Mouse (Mus musculus) spleen, adult 2 months (tissue): ENCODE results near the gene Plekhg4. TPM values are rescaled to one million over a fixed set of nuclear protein-coding genes. Genes with fewer than 3 reads are reported as not detected.

Experiments
- DNase-seq, 2 experiments: peaks; one replicate each; pipeline versions ENCODE4 v3.0.0 to v3.0.0-alpha.2; 2012 to 2021; ENCODE audit warnings: low spot score in 2 of 2, low read depth in 1 of 2
- H3K27ac ChIP-seq: fragments of 200-500 bp; 2 replicates; pipeline ENCODE4 v1.5.1; 2012; ENCODE audit warnings: low read length, inconsistent platforms; ENCODE audit not compliant: insufficient read depth
- H3K27me3 ChIP-seq: fragments of 200-500 bp; 2 replicates; pipeline ENCODE4 v1.6.1; 2012; ENCODE audit warnings: mild to moderate bottlenecking, moderate library complexity, low read length, inconsistent platforms; ENCODE audit not compliant: control insufficient read depth, insufficient read depth
- H3K36me3 ChIP-seq: fragments of 200-500 bp; 2 replicates; pipeline ENCODE4 v1.6.1; 2012; ENCODE audit warnings: mild to moderate bottlenecking, low read length, inconsistent platforms; ENCODE audit not compliant: control insufficient read depth, insufficient read depth
- H3K4me1 ChIP-seq: fragments of 200-500 bp; 2 replicates; pipeline ENCODE4 v1.6.1; 2011; ENCODE audit warnings: inconsistent platforms; ENCODE audit not compliant: control insufficient read depth, insufficient read depth, insufficient read length
- H3K4me3 ChIP-seq: fragments of 200-500 bp; 2 replicates; pipeline ENCODE4 v1.5.1; 2011; ENCODE audit warnings: mild to moderate bottlenecking, inconsistent platforms; ENCODE audit not compliant: insufficient read depth, insufficient read length; ENCODE audit errors: extremely low read depth
- CTCF ChIP-seq: fragments of 200-500 bp; IDR thresholded peaks from 2 replicates; pipeline ENCODE4 v1.5.1; 2011; ENCODE audit warnings: mild to moderate bottlenecking, inconsistent platforms; ENCODE audit not compliant: insufficient read depth, insufficient read length, insufficient replicate concordance; ENCODE audit errors: extremely low read depth
- POLR2A ChIP-seq: fragments of 200-500 bp; IDR thresholded peaks from 2 replicates; pipeline ENCODE4 v1.6.1; 2011; ENCODE audit warnings: low read depth, low read length, inconsistent platforms
- WGBS: fragments of 180-500 bp; shearing (Covaris S2); methylation state at CpG from one replicate; pipeline ENCODE4 v1.1.7; 2018; 5-methylcytosine and 5-hydroxymethylcytosine counted together
- polyA plus RNA-seq: library from polyadenylated mRNA; depleted of rRNA; stranded (reverse); fragments of >200 nt; gene quantifications from 2 replicates; pipeline ENCODE4 v1.2.3, GENCODE M21; 2012

The Plekhg4 gene
- polyA plus RNA-seq, 1 experiment: 0.20 TPM

- 72% methylated on average over 8 of the region's 8 CpGs for WGBS
- no peak for DNase-seq
- Histone ChIP-seq H3K27me3 (peaks cover 4% of the 10 kb centered on the region), H3K4me3 (no peak overlapping the region), H3K36me3 (no peaks in the 10 kb centered on the region), H3K27ac (peak overlapping the region; percentile 23; the same call in 1 of the 2 replicates), H3K4me1 (peaks cover 9% of the 10 kb centered on the region)
- no peak for TF ChIP-seq CTCF
- no peak for TF ChIP-seq POLR2A
These were observed 29.1 kb upstream of the Plekhg4 start for GRCm38 (mm10) chr8:105343791-105344574.

GRCm38 (mm10) chr8:105345061-105345975 is 27.8 kb upstream of the Plekhg4 start:
- DNase-seq: no peak
- H3K27ac ChIP-seq: peak overlapping the region; percentile 55
- whole genome bisulfite sequencing: 39% methylated on average over 7 of the region's 7 CpGs
- peaks cover 5% of the 10 kb centered on the region for H3K27me3 ChIP-seq
- TF ChIP-seq CTCF: no peak
- H3K4me1 ChIP-seq: peaks cover 11% of the 10 kb centered on the region
- H3K36me3 ChIP-seq: no peaks in the 10 kb centered on the region
- H3K4me3 ChIP-seq: no peak overlapping the region

- 14% methylated on average over 34 of the region's 34 CpGs for WGBS
- Histone ChIP-seq H3K4me1 (peaks cover 11% of the 10 kb centered on the region), H3K4me3 (peak overlapping the region; percentile 84), H3K27ac (peak overlapping the region; percentile 69), H3K36me3 (no peaks in the 10 kb centered on the region), H3K27me3 (peaks cover 5% of the 10 kb centered on the region)
- peak in 1 of 2 experiments; percentile 26 for DNase-seq
- TF ChIP-seq CTCF: no peak
- TF ChIP-seq POLR2A: no peak
These were observed 26.3 kb upstream of the Plekhg4 start for GRCm38 (mm10) chr8:105346611-105347427.

- Histone ChIP-seq H3K4me1 (peaks cover 11% of the 10 kb centered on the region), H3K4me3 (peak within 1 kb of the TSS; percentile 84), H3K27me3 (peaks cover 5% of the 10 kb centered on the region), H3K36me3 (no peaks in the 10 kb centered on the region), H3K27ac (peak within 1 kb of the TSS; percentile 69)
- peak; percentile 66 to 90 for DNase-seq
- TF ChIP-seq POLR2A: peak; percentile 39; the same call in 1 of the 2 replicates
- TF ChIP-seq CTCF: no peak
- WGBS: under 1% methylated on average over 53 of the region's 53 CpGs
These were observed 25.4 kb upstream of the Plekhg4 start, which contains the start of gene Fhod1 for GRCm38 (mm10) chr8:105347428-105348221. Gene Fhod1 (minus strand): TSS chr8:105347953.

GRCm38 (mm10) chr8:105348450-105349095 is 24.5 kb upstream of the Plekhg4 start, which contains the start of gene Slc9a5:
Gene Slc9a5 (plus strand): TSS chr8:105348843.
- H3K27ac ChIP-seq: peak within 1 kb of the TSS; percentile 69
- TF ChIP-seq POLR2A (no peak), CTCF (no peak)
- no peaks in the 10 kb centered on the region for H3K36me3 ChIP-seq
- H3K4me1 ChIP-seq: peaks cover 11% of the 10 kb centered on the region
- under 1% methylated on average over 34 of the region's 34 CpGs for WGBS
- DNase-seq: peak in 1 of 2 experiments; percentile 24
- peaks cover 5% of the 10 kb centered on the region for H3K27me3 ChIP-seq
- H3K4me3 ChIP-seq: peak within 1 kb of the TSS; percentile 84
